Mouse (Mus musculus) erythroblast, adult 5-6 weeks (primary cell): Measurements from ENCODE around the gene Ldb3. TPM values are rescaled to one million over a fixed set of nuclear protein-coding genes. Genes with fewer than 3 reads are reported as not detected.

ENCODE experiments used
- ATAC-seq: replicated peaks from 2 replicates; pipeline ENCODE4 v1.8.0; 2016; ENCODE audit warnings: moderate number of reproducible peaks, mild to moderate bottlenecking, moderate TSS enrichment, inconsistent platforms; ENCODE audit not compliant: poor library complexity, low FRiP score, severe bottlenecking
- total RNA-seq, 2 experiments: library from RNA; stranded (forward) in 1 of 2; stranded (reverse) in 1 of 2; fragments of 150-400 nt in 1 of 2; fragments of 200-764, 138-1000 nt in 1 of 2; gene quantifications; 2 replicates each; pipeline versions ENCODE4 v1.2.3 to v1.2.4; 2015 to 2017; ENCODE audit warnings: low replicate concordance in 2 of 2

Gene Ldb3
- total RNA-seq, 2 experiments from 2014 or later: not detected

GRCm38 (mm10) chr14:34490965-34491364 is 97.5 kb downstream of the Ldb3 start:
- no peak for ATAC-seq

GRCm38 (mm10) chr14:34489928-34490327 is 98.6 kb downstream of the Ldb3 start:
- ATAC-seq: no peak

GRCm38 (mm10) chr14:34486169-34486568 is 102.3 kb downstream of the Ldb3 start:
- ATAC-seq: no peak

- ATAC-seq: no peak
These were observed 104.8 kb downstream of the Ldb3 start for GRCm38 (mm10) chr14:34483469-34484341.

Other genes with a start within 250 kb of the Ldb3 start
- gene Fam25c, start 233.2 kb downstream of the Ldb3 start, total RNA-seq (2015; ENCODE audit: low replicate concordance): not detected in 2 replicates
- not detected in 2 replicates for gene Fam25c, start 233.2 kb downstream of the Ldb3 start, total RNA-seq (2017; ENCODE audit: low replicate concordance)
- not detected in 2 replicates for gene Sncg, start 213.9 kb downstream of the Ldb3 start, total RNA-seq (2015; ENCODE audit: low replicate concordance)
- not detected in 2 replicates for gene Sncg, start 213.9 kb downstream of the Ldb3 start, total RNA-seq (2017; ENCODE audit: low replicate concordance)
- gene Mmrn2, start 213.2 kb downstream of the Ldb3 start, total RNA-seq (2015; ENCODE audit: low replicate concordance): not detected in 2 replicates
- not detected in 2 replicates for gene Mmrn2, start 213.2 kb downstream of the Ldb3 start, total RNA-seq (2017; ENCODE audit: low replicate concordance)
- 0.21 and 1.2 TPM in 2 replicates for gene Bmpr1a, start 85.3 kb downstream of the Ldb3 start, total RNA-seq (2015; ENCODE audit: low replicate concordance)
- gene Bmpr1a, start 85.3 kb downstream of the Ldb3 start, total RNA-seq (2017; ENCODE audit: low replicate concordance): 0.42 and 0.77 TPM in 2 replicates
- not detected in 2 replicates for gene 9230112D13Rik, start 65.9 kb downstream of the Ldb3 start, total RNA-seq (2015; ENCODE audit: low replicate concordance)
- gene 9230112D13Rik, start 65.9 kb downstream of the Ldb3 start, total RNA-seq (2017; ENCODE audit: low replicate concordance): not detected in 2 replicates
- not detected in 2 replicates for gene Opn4, start 11.5 kb upstream of the Ldb3 start, total RNA-seq (2015; ENCODE audit: low replicate concordance)
- not detected in 2 replicates for gene Opn4, start 11.5 kb upstream of the Ldb3 start, total RNA-seq (2017; ENCODE audit: low replicate concordance)
- 144 and 152 TPM in 2 replicates for gene Wapl, start 85.2 kb upstream of the Ldb3 start, total RNA-seq (2015; ENCODE audit: low replicate concordance)
- gene Wapl, start 85.2 kb upstream of the Ldb3 start, total RNA-seq (2017; ENCODE audit: low replicate concordance): 291 and 438 TPM in 2 replicates
- gene Grid1, start 231.4 kb upstream of the Ldb3 start, total RNA-seq (2015; ENCODE audit: low replicate concordance): not detected in 2 replicates
- 0.34 TPM in 1 of 2 replicates, not detected in the other for gene Grid1, start 231.4 kb upstream of the Ldb3 start, total RNA-seq (2017; ENCODE audit: low replicate concordance)